Mouse (Mus musculus) mesoderm, embryonic 11.5 days (tissue): ENCODE data around the gene Ccdc167.
"Not testable (repeated sequence)": the region's sequence is repeated elsewhere in the genome, so short reads cannot be mapped to it uniquely, and the experiment has no call there.

ENCODE experiments used
- DNase-seq: peaks from one replicate; pipeline ENCODE4 v3.0.0-alpha.2; 2012; ENCODE audit warnings: low read depth, low spot score

The Ccdc167 gene

GRCm38 (mm10) chr17:29719628-29720575 lies 3.1 kb upstream of the Ccdc167 start:
- DNase-seq = no peak

- no peak for DNase-seq
Observed at GRCm38 (mm10) chr17:29718660-29719059, 1.8 kb upstream of the Ccdc167 start.

- not testable (repeated sequence) for DNase-seq
Observed at GRCm38 (mm10) chr17:29713734-29714133, 3.1 kb downstream of the Ccdc167 start.

- no peak for DNase-seq
Observed at GRCm38 (mm10) chr17:29712565-29712964, 4.3 kb downstream of the Ccdc167 start.

GRCm38 (mm10) chr17:29711745-29712431 lies 5.0 kb downstream of the Ccdc167 start:
- DNase-seq = peak; percentile 57

GRCm38 (mm10) chr17:29711076-29711744 lies 5.6 kb downstream of the Ccdc167 start:
- no peak for DNase-seq

- DNase-seq = no peak
Observed at GRCm38 (mm10) chr17:29710562-29711044, 6.2 kb downstream of the Ccdc167 start.

- no peak for DNase-seq
Observed at GRCm38 (mm10) chr17:29708783-29709182, 8.1 kb downstream of the Ccdc167 start.

- no peak for DNase-seq
Observed at GRCm38 (mm10) chr17:29706981-29707545, 9.8 kb downstream of the Ccdc167 start.

GRCm38 (mm10) chr17:29705881-29706280 lies 11.0 kb downstream of the Ccdc167 start:
- no peak for DNase-seq

GRCm38 (mm10) chr17:29704781-29705180 lies 12.1 kb downstream of the Ccdc167 start:
- DNase-seq = peak; percentile 67

- DNase-seq = no peak
Observed at GRCm38 (mm10) chr17:29702938-29703710, 13.7 kb downstream of the Ccdc167 start.

GRCm38 (mm10) chr17:29700573-29700972 lies 16.3 kb downstream of the Ccdc167 start:
- DNase-seq = no peak

- no peak for DNase-seq
Observed at GRCm38 (mm10) chr17:29698421-29698820, 18.4 kb downstream of the Ccdc167 start.

- no peak for DNase-seq
Observed at GRCm38 (mm10) chr17:29696940-29697339, 19.9 kb downstream of the Ccdc167 start.

- DNase-seq = no peak
Observed at GRCm38 (mm10) chr17:29694516-29694915, 22.3 kb downstream of the Ccdc167 start.

- no peak for DNase-seq
Observed at GRCm38 (mm10) chr17:29693571-29693970, 23.3 kb downstream of the Ccdc167 start.

- no peak for DNase-seq
Observed at GRCm38 (mm10) chr17:29692827-29693226, 24.0 kb downstream of the Ccdc167 start.

GRCm38 (mm10) chr17:29690257-29690656 lies 26.6 kb downstream of the Ccdc167 start:
- no peak for DNase-seq

GRCm38 (mm10) chr17:29688610-29689009 lies 28.2 kb downstream of the Ccdc167 start:
- DNase-seq = no peak

GRCm38 (mm10) chr17:29687373-29687772 lies 29.5 kb downstream of the Ccdc167 start:
- no peak for DNase-seq
